30 mouse cellular contexts compared by ENCODE assay signal in the genomic region with DNA sequence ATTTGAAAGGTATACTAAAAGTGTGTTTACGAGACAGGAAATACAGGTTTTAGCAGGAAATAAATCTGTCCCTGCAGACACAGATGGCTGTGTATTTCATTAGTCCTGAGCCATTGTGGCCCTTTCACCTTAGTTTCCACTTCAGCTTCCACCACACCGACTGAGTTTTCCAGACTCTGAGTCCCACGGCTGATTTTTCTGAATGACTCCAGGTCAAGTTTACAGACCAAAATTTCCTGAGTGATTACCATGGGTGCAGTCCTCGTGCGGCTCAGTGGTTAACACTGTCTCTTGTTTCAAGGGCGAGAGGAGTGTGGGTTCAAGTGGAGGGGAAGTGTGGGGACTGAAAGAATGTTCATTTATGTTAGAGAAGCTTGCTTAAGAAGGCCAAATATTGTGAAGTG.
DNase-seq lines count a peak whose midpoint lies in the region; ATAC-seq and TF ChIP-seq lines count a peak whose summit lies in the region.
"Had no signal": no experiment of that assay in that cellular context is flagged by ENCODE, and none has a peak within 500 bp of the region (broad histone marks: within the 10 kb centered on the region; RNA-seq: fewer than 3 reads in every experiment).

No protein-coding gene starts in this region.

- no peaks in the 10 kb centered on the region for H3K36me3 ChIP-seq in heart, embryonic 12.5 days
- no peaks in the 10 kb centered on the region for H3K36me3 ChIP-seq in limb, embryonic 11.5 days (ENCODE audit: control insufficient read depth, insufficient read depth, low read length)
- H3K36me3 ChIP-seq in lung, embryonic 14.5 days (ENCODE audit: insufficient read depth) = no peaks in the 10 kb centered on the region
- no peaks in the 10 kb centered on the region for H3K36me3 ChIP-seq in forebrain, embryonic 11.5 days (ENCODE audit: control insufficient read depth, insufficient read depth, low read length)
- H3K36me3 ChIP-seq in intestine, embryonic 16.5 days (ENCODE audit: control insufficient read depth, insufficient read depth, low read length) = no peaks in the 10 kb centered on the region
- H3K36me3 ChIP-seq: G1E; heart, embryonic 13.5 days; midbrain, embryonic 15.5 days; neural tube, embryonic 15.5 days had no signal

- DNase-seq in heart, adult 11 months = peak; percentile 56
- DNase-seq in limb, embryonic 11.5 days (ENCODE audit: low spot score) = peak; percentile 64
- peak; percentile 70 for DNase-seq in lung, embryonic 14.5 days
- peak; percentile 56 for DNase-seq in lung, postnatal 36 days
- DNase-seq in adrenal gland, postnatal 4 days (ENCODE audit: low spot score in 2 of 2) = no peak
- no peak for DNase-seq in forebrain, embryonic 11.5 days (ENCODE audit: low spot score)
- DNase-seq: adrenal gland, postnatal 10 days; cerebellum, adult 11 months; cerebellum, postnatal 14 days; gastrocnemius, postnatal 25 days; heart, adult 2 months; heart, postnatal 10 days; kidney, adult 9 months; kidney, postnatal 10 days; layer of hippocampus, adult 9-11 months; liver; retina, postnatal 1 day; right cerebral cortex, postnatal 14 days; thymus, postnatal 4 days had no signal

- no peaks in the 10 kb centered on the region for H3K9me3 ChIP-seq in heart, embryonic 12.5 days (replicated peaks)
- H3K9me3 ChIP-seq in limb, embryonic 11.5 days (ENCODE audit: control insufficient read depth, low read length) = no peaks in the 10 kb centered on the region
- H3K9me3 ChIP-seq in lung, embryonic 14.5 days (ENCODE audit: low read depth, low read length) = no peaks in the 10 kb centered on the region
- no peaks in the 10 kb centered on the region for H3K9me3 ChIP-seq in forebrain, embryonic 11.5 days (ENCODE audit: control insufficient read depth, low read length)
- no peaks in the 10 kb centered on the region for H3K9me3 ChIP-seq in intestine, embryonic 16.5 days (ENCODE audit: control insufficient read depth, low read length)
- H3K9me3 ChIP-seq: G1E; heart, embryonic 13.5 days; midbrain, embryonic 15.5 days; neural tube, embryonic 15.5 days had no signal

- TF ChIP-seq CTCF in lung, embryonic 14.5 days (IDR thresholded peaks at IDR 0.05; ENCODE audit: low read depth) = no peak

- no peaks in the 10 kb centered on the region for H3K27me3 ChIP-seq in heart, embryonic 12.5 days (replicated peaks)
- no peaks in the 10 kb centered on the region for H3K27me3 ChIP-seq in limb, embryonic 11.5 days (ENCODE audit: control insufficient read depth, insufficient read depth, low read length)
- no peaks in the 10 kb centered on the region for H3K27me3 ChIP-seq in lung, embryonic 14.5 days (ENCODE audit: insufficient read depth, low read length)
- H3K27me3 ChIP-seq in forebrain, embryonic 11.5 days (ENCODE audit: control insufficient read depth, insufficient read depth, low read length) = no peaks in the 10 kb centered on the region
- H3K27me3 ChIP-seq in intestine, embryonic 16.5 days (replicated peaks; ENCODE audit: control insufficient read depth, insufficient read depth, low read length) = no peaks in the 10 kb centered on the region
- H3K27me3 ChIP-seq: midbrain, embryonic 15.5 days; neural tube, embryonic 15.5 days had no signal

- peaks cover 6% of the 10 kb centered on the region for H3K4me1 ChIP-seq in heart, embryonic 12.5 days (replicated peaks)
- H3K4me1 ChIP-seq in limb, embryonic 11.5 days (ENCODE audit: control insufficient read depth, insufficient read depth, low read length) = peaks cover 8% of the 10 kb centered on the region; the same call in 1 of the 2 replicates
- H3K4me1 ChIP-seq in lung, embryonic 14.5 days (ENCODE audit: insufficient read depth) = peaks cover 4% of the 10 kb centered on the region; the same call in 1 of the 2 replicates
- H3K4me1 ChIP-seq in forebrain, embryonic 11.5 days (replicated peaks; ENCODE audit: control insufficient read depth, insufficient read depth, low read length) = no peaks in the 10 kb centered on the region
- 0 out of 2 replicates have a peak, but pooled peaks cover 6% of the 10 kb centered on the region for H3K4me1 ChIP-seq in intestine, embryonic 16.5 days (ENCODE audit: control insufficient read depth, insufficient read depth, low read length)
- H3K4me1 ChIP-seq: midbrain, embryonic 15.5 days; neural tube, embryonic 15.5 days had no signal

- WGBS in heart, embryonic 12.5 days = 78% methylated on average over 6 of the region's 6 CpGs
- WGBS in limb, embryonic 11.5 days = 15% methylated on average over 6 of the region's 6 CpGs
- 44% methylated on average over 6 of the region's 6 CpGs for WGBS in lung, embryonic 14.5 days
- WGBS in forebrain, embryonic 11.5 days = 89% methylated on average over 6 of the region's 6 CpGs
- 63% methylated on average over 6 of the region's 6 CpGs for WGBS in intestine, embryonic 16.5 days

- H3K4me3 ChIP-seq in heart, embryonic 12.5 days = no peak overlapping the region
- H3K4me3 ChIP-seq in limb, embryonic 11.5 days (ENCODE audit: low read depth, low read length) = no peak overlapping the region
- H3K4me3 ChIP-seq in lung, embryonic 14.5 days (ENCODE audit: low read depth, low read length) = no peak overlapping the region
- no peak overlapping the region for H3K4me3 ChIP-seq in forebrain, embryonic 11.5 days (ENCODE audit: low read depth, low read length)
- H3K4me3 ChIP-seq in intestine, embryonic 16.5 days (ENCODE audit: low read length) = no peak overlapping the region
- H3K4me3 ChIP-seq: heart, adult 2 months; heart, embryonic 13.5 days; midbrain, embryonic 15.5 days; neural tube, embryonic 15.5 days had no signal

- no peak overlapping the region for H3K27ac ChIP-seq in heart, embryonic 12.5 days (ENCODE audit: poor library complexity, severe bottlenecking)
- H3K27ac ChIP-seq in limb, embryonic 11.5 days (replicated peaks; ENCODE audit: low read depth, low read length) = no peak overlapping the region
- H3K27ac ChIP-seq in lung, embryonic 14.5 days (ENCODE audit: low read depth) = peak overlapping the region; percentile 36; the same call in 1 of the 2 replicates
- H3K27ac ChIP-seq in forebrain, embryonic 11.5 days (ENCODE audit: low read depth, low read length) = no peak overlapping the region
- no peak overlapping the region for H3K27ac ChIP-seq in intestine, embryonic 16.5 days (ENCODE audit: low read length)
- H3K27ac ChIP-seq: heart, adult 2 months; heart, embryonic 13.5 days; hindbrain, embryonic 14.5 days; liver, embryonic 14.5 days; midbrain, embryonic 15.5 days; neural tube, embryonic 15.5 days had no signal

- no peak for ATAC-seq in heart, embryonic 12.5 days (ENCODE audit: insufficient number of reproducible peaks, low FRiP score)
- peak; percentile 84 for ATAC-seq in limb, embryonic 11.5 days (ENCODE audit: insufficient number of reproducible peaks, low FRiP score, low TSS enrichment, low read depth)
- ATAC-seq in lung, embryonic 14.5 days (ENCODE audit: insufficient read depth) = peak; percentile 67
- no peak for ATAC-seq in forebrain, embryonic 11.5 days (replicated peaks; ENCODE audit: low FRiP score)
- no peak for ATAC-seq in intestine, embryonic 16.5 days
- ATAC-seq: forebrain, embryonic 14.5 days; inflammation-experienced regulatory T-cells, adult 6 months; midbrain, embryonic 15.5 days; Patski had no signal

- no peak overlapping the region for H3K9ac ChIP-seq in heart, embryonic 12.5 days
- no peak overlapping the region for H3K9ac ChIP-seq in limb, embryonic 11.5 days (ENCODE audit: low read length)
- no peak overlapping the region for H3K9ac ChIP-seq in lung, embryonic 14.5 days
- no peak overlapping the region for H3K9ac ChIP-seq in forebrain, embryonic 11.5 days (ENCODE audit: low read length)
- no peak overlapping the region for H3K9ac ChIP-seq in intestine, embryonic 16.5 days (ENCODE audit: low read depth, low read length)
- H3K9ac ChIP-seq: heart, embryonic 13.5 days; hindbrain, embryonic 14.5 days; liver, embryonic 14.5 days; midbrain, embryonic 15.5 days; neural tube, embryonic 15.5 days had no signal

- no peak overlapping the region for H3K4me2 ChIP-seq in heart, embryonic 12.5 days
- H3K4me2 ChIP-seq in limb, embryonic 11.5 days (ENCODE audit: low read depth, severe bottlenecking) = no peak overlapping the region
- no peak overlapping the region for H3K4me2 ChIP-seq in lung, embryonic 14.5 days
- no peak overlapping the region for H3K4me2 ChIP-seq in forebrain, embryonic 11.5 days (ENCODE audit: low read depth, low read length, severe bottlenecking)
- no peak overlapping the region for H3K4me2 ChIP-seq in intestine, embryonic 16.5 days (ENCODE audit: low read depth, low read length)
- H3K4me2 ChIP-seq: heart, embryonic 13.5 days; hindbrain, embryonic 14.5 days; midbrain, embryonic 15.5 days; neural tube, embryonic 15.5 days had no signal

Comparison
In these comparisons a context has a peak if more than half of its experiments do, and no peak if none do; other contexts are left out.
1. DNase-seq: peak in heart, adult 11 months (single experiment), limb, embryonic 11.5 days (single experiment), lung, embryonic 14.5 days (single experiment) and lung, postnatal 36 days (single experiment); none in adrenal gland, postnatal 4 days (0 of 2) and forebrain, embryonic 11.5 days (single experiment).
2. ATAC-seq: peak in limb, embryonic 11.5 days (single experiment) and lung, embryonic 14.5 days (single experiment); none in heart, embryonic 12.5 days (single experiment), forebrain, embryonic 11.5 days (single experiment) and intestine, embryonic 16.5 days (single experiment).